Mouse (Mus musculus): ENCODE data around the gene Sgms1.

GRCm38 (mm10) chr19:32381511-32381961 lies 8.0 kb downstream of the Sgms1 start:
- TF ChIP-seq CTCF (IDR thresholded peaks at IDR 0.05; ENCODE audit: borderline replicate concordance, insufficient read depth, low read length) (no peak), POLR2A (IDR thresholded peaks at IDR 0.05; ENCODE audit: low read depth, low read length) (no peak)

Measured in embryonic fibroblast, embryonic 13.5 days (primary cell).